ENCODE assay signal across 18 mouse cellular contexts in genomic region chr15:102079221-102079620, GRCm38 (mm10). TPM values are rescaled to one million over a fixed set of nuclear protein-coding genes. Genes with fewer than 3 reads are reported as not detected.
"Had no signal": no experiment of that assay in that cellular context is flagged by ENCODE, and none has a peak within 500 bp of the region (broad histone marks: within the 10 kb centered on the region; RNA-seq: fewer than 3 reads in every experiment).

No protein-coding gene starts in this region.

- H3K4me2 ChIP-seq: limb, embryonic 13.5 days; liver, embryonic 13.5 days; lung, embryonic 14.5 days; midbrain, embryonic 12.5 days; midbrain, embryonic 15.5 days; neural tube, embryonic 12.5 days; neural tube, embryonic 15.5 days; stomach, embryonic 15.5 days had no signal

- H3K27me3 ChIP-seq: limb, embryonic 13.5 days; liver, embryonic 13.5 days; midbrain, embryonic 12.5 days; midbrain, embryonic 15.5 days; neural tube, embryonic 12.5 days; neural tube, embryonic 15.5 days; stomach, embryonic 15.5 days had no signal

- H3K9me3 ChIP-seq: limb, embryonic 10.5 days; limb, embryonic 13.5 days; liver, embryonic 13.5 days; midbrain, embryonic 12.5 days; midbrain, embryonic 15.5 days; neural tube, embryonic 12.5 days; neural tube, embryonic 15.5 days; stomach, embryonic 15.5 days had no signal

- ATAC-seq: lung, postnatal 0 days; midbrain, embryonic 15.5 days had no signal

- H3K27ac ChIP-seq: kidney, postnatal 0 days; limb, embryonic 10.5 days; limb, embryonic 13.5 days; liver, embryonic 13.5 days; macrophage; midbrain, embryonic 12.5 days; midbrain, embryonic 15.5 days; neural tube, embryonic 12.5 days; neural tube, embryonic 15.5 days; stomach, embryonic 15.5 days had no signal

- DNase-seq: kidney, postnatal 4 days; liver; liver, embryonic 13.5 days; lung, embryonic 14.5 days; retina, postnatal 1 day; right cerebral cortex, postnatal 25 days; spleen, adult 18-20 months; thymus, postnatal 25 days had no signal

- H3K4me3 ChIP-seq: limb, embryonic 10.5 days; limb, embryonic 13.5 days; liver, embryonic 13.5 days; midbrain, embryonic 12.5 days; midbrain, embryonic 15.5 days; neural tube, embryonic 12.5 days; neural tube, embryonic 15.5 days; stomach, embryonic 15.5 days had no signal

- H3K9ac ChIP-seq: limb, embryonic 13.5 days; liver, embryonic 13.5 days; lung, embryonic 14.5 days; midbrain, embryonic 12.5 days; midbrain, embryonic 15.5 days; neural tube, embryonic 12.5 days; neural tube, embryonic 15.5 days; stomach, embryonic 15.5 days had no signal

RNA-seq across cellular contexts. Expression of gene Krt18, which starts 51.2 kb away (rescaled TPM):
- polyA plus RNA-seq: macrophage had no signal
